Mouse (Mus musculus): Measurements from ENCODE around the gene Il12rb1.

DNA sequence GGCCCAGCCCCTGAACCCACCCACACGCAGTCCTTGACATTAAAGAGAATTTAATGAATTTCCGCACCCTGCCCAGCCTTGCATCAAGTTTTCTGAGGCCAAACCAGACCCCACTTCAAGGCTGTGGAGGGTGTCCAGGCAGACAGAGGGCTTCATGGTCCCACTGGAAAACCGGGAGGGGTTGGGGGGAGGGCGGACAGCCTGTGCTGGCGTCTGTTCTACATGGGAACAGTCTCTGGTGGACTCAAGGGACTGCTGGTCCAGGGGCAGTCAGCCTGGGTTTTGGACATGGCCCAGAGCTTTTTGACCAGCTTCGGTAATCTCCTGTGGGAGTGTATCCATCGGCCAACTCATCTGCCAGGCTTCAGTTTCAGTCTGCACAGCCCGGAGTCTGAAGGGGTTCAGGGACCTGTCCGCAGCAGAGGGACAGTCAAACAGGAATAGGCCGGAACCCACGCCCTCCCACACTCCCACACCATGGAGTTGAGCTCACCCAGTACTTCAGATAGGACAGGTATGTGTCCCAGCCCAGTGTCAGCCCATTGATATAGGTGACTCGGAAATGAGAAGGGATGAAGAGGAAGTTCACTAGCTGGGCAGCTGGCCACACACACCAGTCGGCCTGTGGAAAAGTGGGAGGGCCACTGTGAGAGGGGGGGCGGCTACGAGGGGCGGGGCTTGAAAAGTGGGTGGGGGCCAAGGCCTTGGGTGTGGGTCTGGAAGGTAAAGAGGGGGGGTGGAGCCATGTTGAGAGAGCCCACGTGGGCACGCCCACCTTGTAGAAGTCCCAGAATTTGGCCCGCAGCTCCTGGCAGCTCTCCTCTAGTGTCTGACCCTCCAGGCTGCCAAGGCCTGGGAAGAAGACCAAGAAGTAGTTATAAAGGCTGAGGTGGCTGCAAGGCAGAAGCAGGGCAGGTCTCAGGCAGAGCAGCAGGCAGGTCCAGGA is 49.4 kb upstream of the Il12rb1 start:
- TF ChIP-seq POLR2A (IDR thresholded peaks at IDR 0.05; ENCODE audit: extremely low read depth, insufficient read depth, low read length), result peak; percentile 54; the same call in 1 of the 2 replicates
- TF ChIP-seq CTCF (IDR thresholded peaks at IDR 0.05; ENCODE audit: extremely low read depth, insufficient read depth, low read length), result no peak

Measured in cortical plate, adult 2 months (tissue).